In the genomic region with DNA sequence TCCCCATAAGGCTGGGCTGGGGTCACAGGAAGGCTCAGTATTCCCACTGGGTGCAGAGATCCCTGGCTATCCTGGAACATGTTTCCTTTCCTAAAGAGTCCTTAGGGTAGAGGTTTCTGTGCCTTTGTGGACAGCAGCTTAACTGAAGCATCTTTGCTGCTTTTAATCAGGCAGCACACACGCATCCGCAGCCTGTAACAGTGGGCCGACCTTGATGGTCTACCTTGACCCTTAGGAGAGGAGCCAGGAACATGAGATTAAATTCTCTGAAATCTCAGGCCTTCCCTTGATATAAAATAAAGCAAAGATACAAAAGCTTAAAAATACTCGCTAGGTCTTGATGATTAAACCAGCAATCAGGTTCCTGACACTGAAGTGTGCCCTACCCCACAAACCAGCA, we compare ENCODE assay signal across 15 mouse cellular contexts.
"Had no signal": no experiment of that assay in that cellular context is flagged by ENCODE, and none has a peak within 500 bp of the region (broad histone marks: within the 10 kb centered on the region; RNA-seq: fewer than 3 reads in every experiment).

No protein-coding gene starts in this region.

- H3K4me3 ChIP-seq: intestine, embryonic 15.5 days; left cerebral cortex, adult 2 months; limb, embryonic 10.5 days; liver, embryonic 15.5 days; myocyte; neural tube, embryonic 12.5 days had no signal

- H3K9me3 ChIP-seq: intestine, embryonic 15.5 days; limb, embryonic 10.5 days; liver, embryonic 15.5 days; neural tube, embryonic 12.5 days had no signal

- ATAC-seq: intestine, embryonic 15.5 days; lung, postnatal 0 days had no signal

- DNase-seq: kidney, adult 8-10 months; lung, adult 2 months; midbrain, embryonic 14.5 days; retina, postnatal 1 day; right cerebral cortex, postnatal 4 days; spleen, adult 18-20 months; thymus, postnatal 36 days had no signal

- H3K4me2 ChIP-seq: intestine, embryonic 15.5 days; liver, embryonic 11.5 days; liver, embryonic 15.5 days; neural tube, embryonic 12.5 days had no signal

- H3K36me3 ChIP-seq: intestine, embryonic 15.5 days; limb, embryonic 10.5 days; liver, embryonic 15.5 days; neural tube, embryonic 12.5 days had no signal

- H3K27me3 ChIP-seq: intestine, embryonic 15.5 days; liver, embryonic 15.5 days; neural tube, embryonic 12.5 days had no signal

- H3K9ac ChIP-seq: intestine, embryonic 15.5 days; liver, embryonic 15.5 days; neural tube, embryonic 12.5 days had no signal

- H3K27ac ChIP-seq: intestine, embryonic 15.5 days; left cerebral cortex, adult 2 months; limb, embryonic 10.5 days; liver, embryonic 15.5 days; neural tube, embryonic 12.5 days had no signal
